Mouse (Mus musculus) midbrain, embryonic 11.5 days (tissue): ENCODE data around the gene Vmn2r32. TPM values are rescaled to one million over a fixed set of nuclear protein-coding genes. Genes with fewer than 3 reads are reported as not detected.
"Not testable (repeated sequence)": the region's sequence is repeated elsewhere in the genome, so short reads cannot be mapped to it uniquely, and the experiment has no call there.

Experiments used
- ATAC-seq: fragments of 200-750 bp; cut with Nextera tagmentation; 2 replicates; pipeline ENCODE4 v1.8.0; 2017; ENCODE audit warnings: moderate TSS enrichment, moderate library complexity; ENCODE audit not compliant: low FRiP score
- DNase-seq: peaks from one replicate; pipeline ENCODE4 v3.0.0; 2015; ENCODE audit warnings: low spot score; ENCODE audit errors: missing footprints
- H3K27ac ChIP-seq: fragments of 300-500 bp; sonication (generic); 2 replicates; pipeline ENCODE4 v1.5.1; 2014; ENCODE audit warnings: low read depth, low read length
- H3K27me3 ChIP-seq: fragments of 300-500 bp; sonication (generic); 2 replicates; pipeline ENCODE4 v1.6.1; 2014; ENCODE audit warnings: mild to moderate bottlenecking, low read length, moderate library complexity, mixed read lengths; ENCODE audit not compliant: control insufficient read depth, insufficient read depth
- H3K36me3 ChIP-seq: fragments of 300-500 bp; sonication (generic); 2 replicates; pipeline ENCODE4 v1.6.1; 2014; ENCODE audit warnings: mild to moderate bottlenecking, low read length, moderate library complexity, mixed read lengths; ENCODE audit not compliant: control insufficient read depth, insufficient read depth
- H3K4me1 ChIP-seq: fragments of 300-500 bp; sonication (generic); 2 replicates; pipeline ENCODE4 v1.6.1; 2014; ENCODE audit warnings: low read length; ENCODE audit not compliant: control insufficient read depth, insufficient read depth
- H3K4me2 ChIP-seq: fragments of 300-500 bp; sonication (generic); 2 replicates; pipeline ENCODE4 v1.6.1; 2014; ENCODE audit warnings: mild to moderate bottlenecking, moderate library complexity
- H3K4me3 ChIP-seq: fragments of 300-500 bp; sonication (generic); 2 replicates; pipeline ENCODE4 v1.5.1; 2014; ENCODE audit warnings: low read depth, low read length
- H3K9ac ChIP-seq: fragments of 300-500 bp; sonication (generic); 2 replicates; pipeline ENCODE4 v1.6.1; 2014; ENCODE audit warnings: low read length
- H3K9me3 ChIP-seq: fragments of 300-500 bp; sonication (generic); 2 replicates; pipeline ENCODE4 v1.6.1; 2016; ENCODE audit warnings: low read length; ENCODE audit not compliant: control insufficient read depth
- WGBS: fragments of 180-500 bp; shearing (Covaris S2); extraction: QIAGEN DNeasy Blood & Tissue Kit; methylation state at CpG from one replicate; pipeline ENCODE4 v1.1.7; 2014; 5-methylcytosine and 5-hydroxymethylcytosine counted together
- polyA plus RNA-seq: library from polyadenylated mRNA; unstranded; fragments of >200 nt; fragmentation: Nextera tagmentation; extraction: Ambion mirVana; gene quantifications from 2 replicates; pipeline ENCODE4 v1.2.1, GENCODE M21; 2014

Gene Vmn2r32
- not detected in 2 replicates for polyA plus RNA-seq

DNA sequence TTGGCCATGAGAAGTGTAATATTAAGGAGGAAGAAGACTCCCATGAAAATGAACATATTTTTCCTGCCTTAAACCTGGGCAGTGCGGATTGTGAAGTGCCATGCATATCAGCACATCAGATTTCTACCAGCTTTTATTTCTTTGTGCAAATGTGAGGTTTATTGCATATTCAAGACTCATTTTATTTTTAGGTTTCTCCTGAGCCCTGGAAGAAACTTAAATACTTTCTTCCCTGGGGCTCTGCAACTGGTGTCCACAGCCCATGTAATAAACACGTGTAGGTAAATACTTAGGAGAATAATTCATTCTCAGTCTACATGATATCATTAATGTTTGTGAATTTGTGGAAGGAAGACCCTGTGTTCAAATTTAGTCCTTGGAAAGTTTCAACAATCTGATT lies at the start of gene Vmn2r32:
Gene Vmn2r32 (minus strand): TSS at position 101 of the 400 bp plus-strand sequence.
- H3K36me3 ChIP-seq, ATAC-seq, H3K9ac ChIP-seq, H3K27me3 ChIP-seq, H3K4me2 ChIP-seq, H3K4me3 ChIP-seq, H3K4me1 ChIP-seq, H3K9me3 ChIP-seq, DNase-seq, H3K27ac ChIP-seq: not testable (repeated sequence)
- WGBS, result no CpG with 5 or more reads among the region's 2 CpGs

Other genes starting within 250 kb of the Vmn2r32 start
- 0.37 TPM in 1 of 2 replicates, not detected in the other for gene Vmn2r29, start 232.7 kb downstream of the Vmn2r32 start, polyA plus RNA-seq
- 2.5 and 3.6 TPM in 2 replicates for gene Gm45844, start 201.7 kb downstream of the Vmn2r32 start, polyA plus RNA-seq
- 56.7 and 57.0 TPM in 2 replicates for gene Clcn4, start 179.2 kb downstream of the Vmn2r32 start, polyA plus RNA-seq
- not detected in 2 replicates for gene Vmn2r30, start 142.4 kb downstream of the Vmn2r32 start, polyA plus RNA-seq
- not detected in 2 replicates for gene Gm45783, start 105.4 kb downstream of the Vmn2r32 start, polyA plus RNA-seq
- gene Vmn2r31, start 80.3 kb downstream of the Vmn2r32 start, polyA plus RNA-seq, result 0.01 TPM in 1 of 2 replicates, not detected in the other
- not detected in 2 replicates for gene Vmn2r33, start 86.8 kb upstream of the Vmn2r32 start, polyA plus RNA-seq
- gene Vmn2r34, start 209.5 kb upstream of the Vmn2r32 start, polyA plus RNA-seq, result not detected in 2 replicates